Mouse (Mus musculus) lung, embryonic 14.5 days (tissue): ENCODE measurements around the gene Megf11. TPM values are rescaled to one million over a fixed set of nuclear protein-coding genes. Genes with fewer than 3 reads are reported as not detected.

Experiments used
- ATAC-seq: fragments of 200-750 bp; cut with Nextera tagmentation; 2 replicates; pipeline ENCODE4 v1.8.0; 2017; ENCODE audit warnings: mild to moderate bottlenecking, moderate TSS enrichment, moderate library complexity; ENCODE audit not compliant: insufficient read depth
- DNase-seq: peaks from one replicate; pipeline ENCODE4 v3.0.0-alpha.2; 2015
- H3K27ac ChIP-seq: fragments of 300-500 bp; sonication (generic); 2 replicates; pipeline ENCODE4 v1.5.1; 2014; ENCODE audit warnings: low read depth, mild to moderate bottlenecking, moderate library complexity
- H3K27me3 ChIP-seq: fragments of 300-500 bp; sonication (generic); 2 replicates; pipeline ENCODE4 v1.6.1; 2014; ENCODE audit warnings: low read length, control low read depth; ENCODE audit not compliant: insufficient read depth
- H3K36me3 ChIP-seq: fragments of 300-500 bp; sonication (generic); 2 replicates; pipeline ENCODE4 v1.6.1; 2014; ENCODE audit warnings: control low read depth; ENCODE audit not compliant: insufficient read depth
- H3K4me1 ChIP-seq: fragments of 300-500 bp; sonication (generic); 2 replicates; pipeline ENCODE4 v1.6.1; 2014; ENCODE audit warnings: antibody characterized with exemption, control low read depth; ENCODE audit not compliant: insufficient read depth
- H3K4me2 ChIP-seq: fragments of 300-500 bp; sonication (generic); 2 replicates; pipeline ENCODE4 v1.6.1; 2014; ENCODE audit warnings: mild to moderate bottlenecking
- H3K4me3 ChIP-seq: fragments of 300-500 bp; sonication (generic); 2 replicates; pipeline ENCODE4 v1.5.1; 2014; ENCODE audit warnings: low read depth, low read length
- H3K9ac ChIP-seq: fragments of 300-500 bp; sonication (generic); 2 replicates; pipeline ENCODE4 v1.6.1; 2014
- H3K9me3 ChIP-seq: fragments of 300-500 bp; sonication (generic); 2 replicates; pipeline ENCODE4 v1.6.1; 2016; ENCODE audit warnings: low read depth, low read length, control low read depth
- CTCF ChIP-seq: IDR thresholded peaks from 2 replicates; pipeline ENCODE4 v1.5.1; 2016; ENCODE audit warnings: antibody characterized with exemption, low read depth
- WGBS: fragments of 180-500 bp; shearing (Covaris S2); extraction: QIAGEN DNeasy Blood & Tissue Kit; methylation state at CpG from one replicate; pipeline ENCODE4 v1.1.7; 2014; 5-methylcytosine and 5-hydroxymethylcytosine counted together
- polyA plus RNA-seq: library from polyadenylated mRNA; unstranded; fragments of >200 nt; fragmentation: Nextera tagmentation; extraction: Ambion mirVana; gene quantifications from 2 replicates; pipeline ENCODE4 v1.2.1, GENCODE M21; 2014

Gene Megf11
- polyA plus RNA-seq, 1 experiment from 2014 or later, result 1.6 TPM

DNA sequence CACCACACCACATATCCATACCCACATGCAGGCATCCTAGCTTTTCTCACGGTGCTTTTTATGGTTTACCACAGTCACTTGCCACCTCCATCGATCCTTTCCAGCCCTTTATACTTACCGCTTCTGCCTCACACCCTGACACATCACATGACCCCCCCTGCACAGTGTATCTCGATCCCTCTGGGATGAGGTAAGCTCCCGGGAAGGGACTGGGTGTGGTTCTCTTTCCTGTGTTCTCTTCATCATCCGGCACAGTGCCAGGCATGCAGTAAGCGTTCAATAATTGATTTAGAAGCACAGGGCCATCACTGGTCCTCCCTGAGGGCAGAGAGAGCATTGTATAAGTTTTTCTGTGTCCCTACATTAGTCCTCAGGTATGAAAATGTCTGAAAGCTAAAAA is 15.6 kb upstream of the Megf11 start:
- Histone ChIP-seq H3K4me3 (no peak overlapping the region), H3K9me3 (no peaks in the 10 kb centered on the region), H3K27me3 (no peaks in the 10 kb centered on the region), H3K4me1 (no peaks in the 10 kb centered on the region), H3K27ac (no peak overlapping the region), H3K9ac (no peak overlapping the region), H3K36me3 (no peaks in the 10 kb centered on the region), H3K4me2 (no peak overlapping the region)
- ATAC-seq, result no peak
- no peak for DNase-seq
- WGBS, result 57% methylated on average over 7 of the region's 7 CpGs
- TF ChIP-seq CTCF, result no peak

DNA sequence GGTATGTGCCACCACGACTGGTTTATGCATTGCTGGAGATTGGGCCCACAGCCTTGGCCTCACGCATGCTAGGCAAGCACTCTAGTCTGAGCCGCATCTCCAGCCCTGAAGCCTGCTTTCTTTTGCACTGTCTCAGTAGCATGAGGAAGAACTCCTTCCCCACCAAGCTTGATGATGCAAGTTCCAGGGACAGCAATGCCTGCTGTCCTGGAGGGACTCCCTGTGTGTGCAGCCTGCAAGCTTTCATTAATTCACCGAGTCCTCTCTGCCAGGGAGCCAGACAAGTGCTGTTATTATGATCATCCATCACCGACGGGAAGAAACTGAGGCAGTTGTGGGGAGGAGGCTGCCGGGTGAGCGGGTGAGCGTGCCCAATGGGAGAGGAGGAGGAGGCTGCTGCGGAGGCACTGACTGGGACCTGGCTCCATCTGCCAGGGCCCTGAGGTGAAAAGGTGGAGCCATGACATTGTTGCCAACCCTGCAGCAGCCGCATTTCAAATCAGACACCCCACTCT is 14.1 kb upstream of the Megf11 start:
- Histone ChIP-seq H3K36me3 (no peaks in the 10 kb centered on the region), H3K4me2 (no peak overlapping the region), H3K27ac (no peak overlapping the region), H3K27me3 (no peaks in the 10 kb centered on the region), H3K9ac (no peak overlapping the region), H3K4me1 (no peaks in the 10 kb centered on the region), H3K9me3 (no peaks in the 10 kb centered on the region), H3K4me3 (no peak overlapping the region)
- TF ChIP-seq CTCF, result no peak
- 37% methylated on average over 11 of the region's 11 CpGs for WGBS
- DNase-seq (no peak), ATAC-seq (no peak)

DNA sequence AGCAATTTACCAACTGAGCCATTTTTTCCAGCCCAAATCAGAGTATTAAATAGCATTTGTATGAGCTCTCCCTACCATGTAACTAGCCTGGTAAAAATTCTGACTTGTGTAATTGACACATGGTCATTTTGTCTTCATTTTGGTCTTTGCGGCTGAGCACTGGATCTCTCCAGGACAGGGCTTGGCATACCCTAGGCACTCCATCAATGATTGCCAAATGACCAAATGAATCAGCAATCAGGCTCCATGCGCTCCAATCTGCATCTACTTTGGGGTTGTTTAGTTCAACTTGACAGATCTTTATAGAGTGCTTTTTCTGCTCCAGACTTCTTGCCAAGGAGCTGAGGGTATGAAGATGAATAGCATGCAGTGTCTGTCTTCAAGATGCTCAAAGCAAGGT is 9.0 kb upstream of the Megf11 start:
- H3K9ac ChIP-seq, result no peak overlapping the region
- no peaks in the 10 kb centered on the region for H3K27me3 ChIP-seq
- H3K4me3 ChIP-seq, result no peak overlapping the region
- H3K27ac ChIP-seq, result no peak overlapping the region
- no peak overlapping the region for H3K4me2 ChIP-seq
- H3K36me3 ChIP-seq, result no peaks in the 10 kb centered on the region
- no peaks in the 10 kb centered on the region for H3K4me1 ChIP-seq
- H3K9me3 ChIP-seq, result no peaks in the 10 kb centered on the region
- TF ChIP-seq CTCF, result no peak
- ATAC-seq (no peak), DNase-seq (no peak)
- WGBS, result 77% methylated on average over 2 of the region's 2 CpGs

DNA sequence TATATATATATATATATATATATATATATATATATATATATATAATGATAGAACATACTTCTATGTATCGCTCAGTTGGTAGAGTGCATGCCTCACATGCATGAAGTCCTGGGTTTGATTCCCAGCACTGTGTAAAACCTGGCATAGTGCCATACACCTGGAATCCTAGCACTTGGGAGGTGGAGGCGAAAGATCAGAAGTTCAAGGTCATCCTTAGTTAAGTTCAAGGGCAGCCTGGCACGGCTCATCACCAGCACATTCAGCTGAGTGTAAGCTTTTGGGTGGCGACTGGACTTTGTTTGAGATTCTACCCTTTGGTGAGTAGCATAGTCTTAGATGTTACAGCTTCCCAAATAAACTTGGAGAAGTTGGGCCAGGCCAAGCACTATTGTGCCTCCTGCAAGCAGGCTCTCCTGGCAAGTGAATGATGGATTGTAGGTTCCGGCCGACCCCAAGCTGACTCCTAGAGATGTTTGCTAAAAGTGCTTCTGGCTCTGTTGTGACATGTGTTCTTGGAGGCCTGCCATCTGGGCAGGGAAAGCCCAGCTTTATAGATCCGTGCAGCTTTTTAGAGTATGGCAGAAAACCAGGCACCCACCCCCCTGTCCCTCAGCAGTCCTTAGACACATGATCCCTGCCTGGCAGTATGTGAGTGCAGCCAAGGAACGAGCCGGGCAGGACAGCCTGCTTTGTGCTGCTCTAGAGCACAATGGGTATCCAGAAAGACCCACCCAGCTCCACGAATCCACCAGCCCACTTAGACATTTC is 2.2 kb upstream of the Megf11 start:
- Histone ChIP-seq H3K27ac (no peak overlapping the region), H3K27me3 (peaks cover 41% of the 10 kb centered on the region), H3K4me2 (peak overlapping the region; percentile 10; the same call in 1 of the 2 replicates), H3K9me3 (no peaks in the 10 kb centered on the region), H3K36me3 (no peaks in the 10 kb centered on the region), H3K9ac (no peak overlapping the region), H3K4me3 (no peak overlapping the region), H3K4me1 (no peaks in the 10 kb centered on the region)
- TF ChIP-seq CTCF, result no peak
- WGBS, result 23% methylated on average over 10 of the region's 10 CpGs
- DNase-seq (peak; percentile 81), ATAC-seq (peak; percentile 84)

DNA sequence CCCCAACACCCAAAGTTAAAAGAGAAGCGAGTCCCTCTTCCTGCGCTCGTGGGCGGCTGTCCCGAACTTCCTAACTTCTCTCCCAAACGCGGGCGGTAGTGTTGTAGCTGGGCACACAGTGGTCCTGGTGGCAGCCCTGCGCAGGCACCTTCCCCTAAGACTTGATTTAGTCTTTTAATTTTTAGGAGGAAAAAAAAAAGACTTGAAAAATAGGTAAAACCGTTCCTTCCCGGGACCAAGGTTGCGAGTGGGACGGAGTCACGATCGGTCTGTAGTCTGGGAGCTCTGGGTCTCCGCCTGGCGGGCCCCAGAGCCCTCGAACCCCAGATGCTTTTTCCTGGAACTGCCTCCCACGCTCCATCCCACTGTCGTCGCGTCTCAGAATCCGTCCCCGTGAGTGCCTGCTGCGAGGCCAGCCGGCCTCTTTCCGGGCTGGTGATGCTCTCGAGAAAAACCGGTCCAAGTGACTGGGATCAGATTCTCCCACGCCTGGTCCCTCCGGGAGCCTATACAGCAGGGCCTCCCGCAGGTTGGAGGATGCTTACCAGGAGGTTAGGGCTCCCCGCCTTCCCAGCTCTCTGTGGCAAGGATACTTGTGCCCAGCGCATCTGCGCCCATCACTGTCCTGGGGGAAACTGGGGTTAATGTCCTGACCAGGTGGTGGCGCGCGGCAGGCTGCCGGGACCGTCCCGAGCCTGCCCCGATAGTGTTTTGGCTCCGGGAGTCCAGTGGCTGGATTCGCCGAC is 1.2 kb downstream of the Megf11 start:
- 2% methylated on average over 45 of the region's 45 CpGs for WGBS
- H3K4me3 ChIP-seq, result peak overlapping the region; percentile 54
- H3K4me2 ChIP-seq, result peak overlapping the region; percentile 99
- ATAC-seq (no peak), DNase-seq (peak; percentile 16)
- no peak overlapping the region for H3K27ac ChIP-seq
- H3K9me3 ChIP-seq, result no peaks in the 10 kb centered on the region
- no peaks in the 10 kb centered on the region for H3K36me3 ChIP-seq
- H3K4me1 ChIP-seq, result no peaks in the 10 kb centered on the region
- peak overlapping the region; percentile 47; the same call in 1 of the 2 replicates for H3K9ac ChIP-seq
- no peak for TF ChIP-seq CTCF
- peaks cover 46% of the 10 kb centered on the region for H3K27me3 ChIP-seq

DNA sequence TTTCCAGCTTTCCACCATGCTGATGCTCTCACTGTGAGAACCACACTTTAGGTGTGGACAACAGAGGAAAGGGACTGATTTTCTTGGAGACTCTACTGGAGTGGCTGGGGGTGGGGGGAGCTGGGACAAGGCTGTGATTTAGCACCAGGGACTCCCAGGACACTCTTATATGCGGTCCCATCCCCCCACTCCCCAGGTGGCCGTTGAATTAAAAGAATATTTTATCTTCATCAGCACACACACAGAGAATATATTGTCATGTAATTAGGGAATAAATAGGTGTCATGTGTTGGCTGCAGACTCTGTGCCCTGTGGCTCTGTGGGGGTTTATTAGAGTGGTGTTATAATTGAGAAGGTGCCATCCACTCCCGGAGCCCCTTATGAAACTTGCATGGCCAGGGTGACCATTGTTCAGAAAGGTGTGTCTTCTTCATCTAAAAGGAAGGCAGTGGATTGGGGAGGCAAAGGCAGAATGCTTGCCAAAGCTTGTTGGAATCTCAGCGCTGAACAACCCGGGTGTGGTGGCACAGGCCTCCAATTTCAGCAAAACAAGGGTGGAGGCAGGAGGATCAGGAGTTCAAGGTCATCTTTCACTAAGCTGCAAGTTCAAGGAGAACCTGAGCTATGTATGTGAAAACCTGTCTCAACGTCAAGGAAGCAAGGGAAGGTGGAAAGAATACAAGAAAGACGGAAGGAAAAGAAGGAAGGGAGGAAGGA is 4.3 kb downstream of the Megf11 start:
- peaks cover 39% of the 10 kb centered on the region for H3K27me3 ChIP-seq
- no peaks in the 10 kb centered on the region for H3K9me3 ChIP-seq
- ATAC-seq (no peak), DNase-seq (no peak)
- H3K4me3 ChIP-seq, result no peak overlapping the region
- WGBS, result 62% methylated on average over 7 of the region's 7 CpGs
- no peak for TF ChIP-seq CTCF
- H3K27ac ChIP-seq, result no peak overlapping the region
- no peak overlapping the region for H3K4me2 ChIP-seq
- no peaks in the 10 kb centered on the region; the same call in 1 of the 2 replicates for H3K4me1 ChIP-seq
- H3K9ac ChIP-seq, result no peak overlapping the region
- no peaks in the 10 kb centered on the region for H3K36me3 ChIP-seq
